Mouse (Mus musculus) right cerebral cortex, postnatal 36 days (tissue): ENCODE measurements around the gene Pik3r1.
A peak's percentile ranks its signal among the peaks of the same experiment; 100 is the strongest.

ENCODE experiments used
- DNase-seq, 2 experiments: peaks; one replicate each; pipeline ENCODE4 v3.0.0; 2022; ENCODE audit warnings: low spot score in 2 of 2, mixed read lengths in 1 of 2

Gene Pik3r1

GRCm38 (mm10) chr13:101767013-101767808, 806 bp downstream of the Pik3r1 start:
- peak in 1 of 2 experiments; percentile 30 for DNase-seq

- DNase-seq: no peak
Observed at GRCm38 (mm10) chr13:101766605-101767012, 1.4 kb downstream of the Pik3r1 start.

- no peak for DNase-seq
Observed at GRCm38 (mm10) chr13:101765976-101766375, 2.0 kb downstream of the Pik3r1 start.

GRCm38 (mm10) chr13:101764111-101764510, 3.9 kb downstream of the Pik3r1 start:
- DNase-seq: no peak

- DNase-seq: no peak
Observed at GRCm38 (mm10) chr13:101763676-101764075, 4.3 kb downstream of the Pik3r1 start.

- no peak for DNase-seq
Observed at GRCm38 (mm10) chr13:101763149-101763548, 4.9 kb downstream of the Pik3r1 start.

- no peak for DNase-seq
Observed at GRCm38 (mm10) chr13:101761617-101762016, 6.4 kb downstream of the Pik3r1 start.

GRCm38 (mm10) chr13:101760953-101761352, 7.1 kb downstream of the Pik3r1 start:
- DNase-seq: no peak

- DNase-seq: no peak
Observed at GRCm38 (mm10) chr13:101760001-101760687, 7.9 kb downstream of the Pik3r1 start.

- no peak for DNase-seq
Observed at GRCm38 (mm10) chr13:101759281-101759871, 8.6 kb downstream of the Pik3r1 start.

- DNase-seq: no peak
Observed at GRCm38 (mm10) chr13:101757801-101758422, 10.1 kb downstream of the Pik3r1 start.

- DNase-seq: no peak
Observed at GRCm38 (mm10) chr13:101755228-101755627, 12.8 kb downstream of the Pik3r1 start.

GRCm38 (mm10) chr13:101753639-101754038, 14.4 kb downstream of the Pik3r1 start:
- DNase-seq: no peak

- no peak for DNase-seq
Observed at GRCm38 (mm10) chr13:101751816-101752215, 16.2 kb downstream of the Pik3r1 start.

GRCm38 (mm10) chr13:101746012-101746595, 21.9 kb downstream of the Pik3r1 start:
- no peak for DNase-seq

- DNase-seq: no peak
Observed at GRCm38 (mm10) chr13:101744943-101745342, 23.1 kb downstream of the Pik3r1 start.

- DNase-seq: no peak
Observed at GRCm38 (mm10) chr13:101744053-101744452, 24.0 kb downstream of the Pik3r1 start.

- DNase-seq: no peak
Observed at GRCm38 (mm10) chr13:101743247-101743646, 24.8 kb downstream of the Pik3r1 start.

- DNase-seq: no peak
Observed at GRCm38 (mm10) chr13:101742596-101742995, 25.4 kb downstream of the Pik3r1 start.

- DNase-seq: no peak
Observed at GRCm38 (mm10) chr13:101741530-101742309, 26.3 kb downstream of the Pik3r1 start.
